Mouse (Mus musculus) effector memory CD4-positive, alpha-beta T cell, adult 7 months (primary cell): ENCODE results near the gene Defa23. TPM values are rescaled to one million over a fixed set of nuclear protein-coding genes. Genes with fewer than 3 reads are reported as not detected.

Source experiments
- polyA plus RNA-seq: library from polyadenylated mRNA; unstranded; fragments of 100-300 nt; shearing (Covaris generic); gene quantifications from one replicate; pipeline ENCODE4 v1.2.1, GENCODE M21; 2017

Defa23 gene
- polyA plus RNA-seq, result not detected

GRCm38 (mm10) chr8:21054747-21055146 lies at the start of gene Defa23:
TSS of gene Defa23 (plus strand) at chr8:21055047.

GRCm38 (mm10) chr8:21025245-21025644 lies 29.6 kb upstream of the Defa23 start, which contains the start of gene Defa21:
TSS of gene Defa21 (plus strand) at chr8:21025545.

DNA sequence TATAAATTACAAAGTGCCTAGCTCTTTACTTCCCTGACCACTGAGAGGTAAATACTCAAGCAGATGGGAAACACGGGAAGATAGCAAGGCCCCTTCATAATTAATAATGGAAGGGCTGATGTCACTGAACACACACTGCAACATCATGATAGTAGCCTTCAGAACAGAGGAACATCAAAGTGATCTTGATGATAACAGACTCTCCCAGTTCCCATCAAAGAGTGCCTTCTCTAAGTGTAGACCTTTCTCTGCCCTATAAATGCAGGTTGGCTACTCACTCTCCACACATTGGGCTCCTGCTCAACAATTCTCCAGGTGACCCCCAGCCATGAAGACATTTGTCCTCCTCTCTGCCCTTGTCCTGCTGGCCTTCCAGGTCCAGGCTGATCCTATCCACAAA lies 9.9 kb downstream of the Defa23 start, which contains the start of gene Defa35:
Defa35 (plus strand) TSS at position 301 of the 400 bp plus-strand sequence.

GRCm38 (mm10) chr8:21084142-21084541 lies 29.3 kb downstream of the Defa23 start, which contains the start of gene Defa25:
TSS of gene Defa25 (plus strand) at chr8:21084442.

DNA sequence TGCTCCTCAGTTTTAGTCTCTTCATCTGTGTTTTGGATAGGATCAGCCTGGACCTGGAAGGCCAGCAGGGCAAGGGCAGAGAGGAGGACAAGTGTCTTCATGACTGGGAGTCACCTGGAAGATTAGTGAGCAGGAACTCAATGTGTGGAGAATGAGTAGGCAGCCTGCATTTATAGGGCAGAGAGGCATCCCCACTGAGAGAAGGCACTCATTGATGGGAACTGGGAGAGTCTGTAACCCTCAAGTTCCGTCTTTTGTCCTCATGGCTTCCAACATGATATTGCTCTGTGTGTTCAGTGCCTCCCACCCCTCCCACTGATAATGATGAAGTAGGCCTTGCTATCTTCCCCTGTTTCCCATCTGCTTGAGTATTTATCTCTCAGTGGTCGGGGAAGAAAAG lies 41.1 kb downstream of the Defa23 start, which contains the start of gene Gm14851:
Gm14851 (minus strand) TSS at position 101 of the 400 bp plus-strand sequence.

Other genes with a start within 250 kb of the Defa23 start
- gene Defb33, start 162.4 kb upstream of the Defa23 start, polyA plus RNA-seq, result not detected
- gene Gm15056, start 152.4 kb upstream of the Defa23 start, polyA plus RNA-seq, result not detected
- not detected for gene Gm6040, start 133.0 kb upstream of the Defa23 start, polyA plus RNA-seq
- not detected for gene AY761185, start 110.3 kb upstream of the Defa23 start, polyA plus RNA-seq
- gene Defa21, start 29.5 kb upstream of the Defa23 start, polyA plus RNA-seq, result not detected
- not detected for gene Defa35, start 10.0 kb downstream of the Defa23 start, polyA plus RNA-seq
- not detected for gene Defa25, start 29.4 kb downstream of the Defa23 start, polyA plus RNA-seq
- not detected for gene Gm14851, start 41.0 kb downstream of the Defa23 start, polyA plus RNA-seq
- gene Defa30, start 79.6 kb downstream of the Defa23 start, polyA plus RNA-seq, result not detected
- not detected for gene Defa22, start 107.2 kb downstream of the Defa23 start, polyA plus RNA-seq
- gene Defa31, start 136.6 kb downstream of the Defa23 start, polyA plus RNA-seq, result not detected
- not detected for gene Gm15293, start 146.5 kb downstream of the Defa23 start, polyA plus RNA-seq
- gene Gm15292, start 194.7 kb downstream of the Defa23 start, polyA plus RNA-seq, result not detected